ENCODE assay signal across 17 mouse cellular contexts in genomic region chr10:44368596-44368995, GRCm38 (mm10).
"Had no signal": no experiment of that assay in that cellular context is flagged by ENCODE, and none has a peak within 500 bp of the region (broad histone marks: within the 10 kb centered on the region; RNA-seq: fewer than 3 reads in every experiment).

No protein-coding gene starts in this region.

- H3K9me3 ChIP-seq: limb, embryonic 15.5 days; liver, embryonic 12.5 days; lung, embryonic 15.5 days; midbrain, embryonic 10.5 days; midbrain, embryonic 15.5 days; neural tube, embryonic 13.5 days had no signal

- H3K4me3 ChIP-seq: layer of hippocampus, adult 2 months; left cerebral cortex, adult 2 months; limb, embryonic 15.5 days; liver, embryonic 12.5 days; lung, embryonic 15.5 days; midbrain, embryonic 10.5 days; midbrain, embryonic 15.5 days; neural tube, embryonic 13.5 days had no signal

- H3K27me3 ChIP-seq: limb, embryonic 15.5 days; liver, embryonic 12.5 days; lung, embryonic 15.5 days; midbrain, embryonic 15.5 days; neural tube, embryonic 13.5 days had no signal

- H3K4me2 ChIP-seq: limb, embryonic 15.5 days; liver, embryonic 12.5 days; lung, embryonic 15.5 days; midbrain, embryonic 15.5 days; neural tube, embryonic 13.5 days had no signal

- ATAC-seq: intestine, postnatal 0 days; liver, embryonic 12.5 days; midbrain, embryonic 15.5 days had no signal

- DNase-seq: kidney, adult 8-10 months; kidney, postnatal 36 days; lung, postnatal 36 days; retina, postnatal 1 day; right cerebral cortex, postnatal 4 days; spleen, adult 18-20 months; thymus, postnatal 4 days had no signal

- H3K4me1 ChIP-seq: lung, embryonic 15.5 days; midbrain, embryonic 15.5 days; neural tube, embryonic 13.5 days had no signal

- H3K9ac ChIP-seq: limb, embryonic 15.5 days; liver, embryonic 12.5 days; lung, embryonic 15.5 days; midbrain, embryonic 15.5 days; neural tube, embryonic 13.5 days had no signal

- H3K27ac ChIP-seq: kidney, postnatal 0 days; layer of hippocampus, adult 2 months; left cerebral cortex, adult 2 months; limb, embryonic 15.5 days; liver, embryonic 12.5 days; lung, embryonic 15.5 days; midbrain, embryonic 10.5 days; midbrain, embryonic 15.5 days; neural tube, embryonic 13.5 days had no signal

- H3K36me3 ChIP-seq: limb, embryonic 15.5 days; lung, embryonic 15.5 days; midbrain, embryonic 10.5 days; midbrain, embryonic 15.5 days; neural tube, embryonic 13.5 days had no signal
